Mouse (Mus musculus): ENCODE measurements around the gene Zfp410.

GRCm38 (mm10) chr12:84311306-84311705 lies 5.3 kb upstream of the Zfp410 start:
- TF ChIP-seq POLR2A (IDR thresholded peaks at IDR 0.05; ENCODE audit: control insufficient read depth in 1 of 2, insufficient read depth in 1 of 2, low read depth in 1 of 2, low read length in 2 of 2, poor library complexity in 1 of 2) = no peak
- TF ChIP-seq BHLHE40 (IDR thresholded peaks at IDR 0.05; ENCODE audit: borderline replicate concordance, low read depth, low read length) = no peak
- no peak for TF ChIP-seq GATA1 (IDR thresholded peaks at IDR 0.05; ENCODE audit: low read depth, low read length)
- no peak for TF ChIP-seq CTCF (IDR thresholded peaks at IDR 0.05 in 2 of 3, conservative IDR thresholded peaks at IDR 0.05 in 1 of 3; ENCODE audit: control insufficient read depth in 1 of 3, insufficient read depth in 1 of 3, low read depth in 2 of 3, low read length in 3 of 3, poor library complexity in 1 of 3, severe bottlenecking in 1 of 3)
- TF ChIP-seq MXI1 (IDR thresholded peaks at IDR 0.05; ENCODE audit: low read depth, low read length) = no peak
- TF ChIP-seq USF1 (IDR thresholded peaks at IDR 0.05; ENCODE audit: low read depth, low read length) = no peak
- no peak for TF ChIP-seq EP300 (IDR thresholded peaks at IDR 0.05; ENCODE audit: low read depth in 1 of 2, low read length in 2 of 2)
- TF ChIP-seq TCF12 (IDR thresholded peaks at IDR 0.05; ENCODE audit: low read depth, low read length) = no peak
- TF ChIP-seq TBP (IDR thresholded peaks at IDR 0.05; ENCODE audit: low read depth, low read length) = no peak
- TF ChIP-seq POLR2AphosphoS2 (IDR thresholded peaks at IDR 0.05; ENCODE audit: low read length) = no peak
- no peak for TF ChIP-seq UBTF (IDR thresholded peaks at IDR 0.05; ENCODE audit: borderline replicate concordance, insufficient read depth, low read depth, low read length)
- no peak for TF ChIP-seq MAZ (IDR thresholded peaks at IDR 0.05; ENCODE audit: low read depth, low read length)
- TF ChIP-seq HCFC1 (IDR thresholded peaks at IDR 0.05; ENCODE audit: low read depth, low read length) = no peak
- TF ChIP-seq ZNF384 (IDR thresholded peaks at IDR 0.05; ENCODE audit: low read depth, low read length) = no peak

All from MEL (cell line).